Mouse (Mus musculus): ENCODE data around the gene Nrde2. TPM values are rescaled to one million over a fixed set of nuclear protein-coding genes. Genes with fewer than 3 reads are reported as not detected.
A peak's percentile ranks its signal among the peaks of the same experiment; 100 is the strongest.

Gene Nrde2
- polyA plus RNA-seq, 1 experiment: 7.6 TPM

GRCm38 (mm10) chr12:100200645-100201362 is 41.4 kb upstream of the Nrde2 start:
- WGBS: 1% methylated on average over 29 of the region's 29 CpGs
- peak; percentile 19 to 25 for DNase-seq (ENCODE audit: low read depth in 1 of 2, low spot score in 2 of 2)
- Histone ChIP-seq H3K4me1 (ENCODE audit: control insufficient read depth, insufficient read depth, insufficient read length) (peaks cover 3% of the 10 kb centered on the region; the same call in 1 of the 2 replicates), H3K36me3 (ENCODE audit: control insufficient read depth, insufficient read depth, low read length) (peaks cover 21% of the 10 kb centered on the region), H3K27ac (ENCODE audit: insufficient read depth, low read length) (peak overlapping the region; percentile 87), H3K27me3 (ENCODE audit: control insufficient read depth, insufficient read depth, low read length) (no peaks in the 10 kb centered on the region), H3K4me3 (ENCODE audit: extremely low read depth, insufficient read depth, insufficient read length) (peak overlapping the region; percentile 91)
- TF ChIP-seq CTCF (IDR thresholded peaks at IDR 0.05; ENCODE audit: extremely low read depth, insufficient read depth, insufficient read length, insufficient replicate concordance): no peak
- no peak for TF ChIP-seq POLR2A (IDR thresholded peaks at IDR 0.05; ENCODE audit: low read depth, low read length)

- under 1% methylated on average over 77 of the region's 86 CpGs for WGBS
- H3K36me3 ChIP-seq (ENCODE audit: control insufficient read depth, insufficient read depth, low read length): peaks cover 16% of the 10 kb centered on the region
- DNase-seq (ENCODE audit: low read depth in 1 of 2, low spot score in 2 of 2): peak; percentile 17 to 62
- H3K27me3 ChIP-seq (ENCODE audit: control insufficient read depth, insufficient read depth, low read length): no peaks in the 10 kb centered on the region
- H3K27ac ChIP-seq (ENCODE audit: insufficient read depth, low read length): peak overlapping the region; percentile 87
- TF ChIP-seq POLR2A (IDR thresholded peaks at IDR 0.05; ENCODE audit: low read depth, low read length): no peak
- no peak for TF ChIP-seq CTCF (IDR thresholded peaks at IDR 0.05; ENCODE audit: extremely low read depth, insufficient read depth, insufficient read length, insufficient replicate concordance)
- H3K4me1 ChIP-seq (ENCODE audit: control insufficient read depth, insufficient read depth, insufficient read length): peaks cover 3% of the 10 kb centered on the region; the same call in 1 of the 2 replicates
- peak overlapping the region; percentile 91 for H3K4me3 ChIP-seq (ENCODE audit: extremely low read depth, insufficient read depth, insufficient read length)
These were observed 40.6 kb upstream of the Nrde2 start for GRCm38 (mm10) chr12:100199891-100200644.

- Histone ChIP-seq H3K36me3 (ENCODE audit: control insufficient read depth, insufficient read depth, low read length) (peaks cover 13% of the 10 kb centered on the region), H3K4me1 (ENCODE audit: control insufficient read depth, insufficient read depth, insufficient read length) (peaks cover 3% of the 10 kb centered on the region; the same call in 1 of the 2 replicates), H3K27me3 (ENCODE audit: control insufficient read depth, insufficient read depth, low read length) (no peaks in the 10 kb centered on the region), H3K27ac (ENCODE audit: insufficient read depth, low read length) (peak within 1 kb of the TSS; percentile 87), H3K4me3 (ENCODE audit: extremely low read depth, insufficient read depth, insufficient read length) (peak within 1 kb of the TSS; percentile 91)
- peak; percentile 100 for TF ChIP-seq POLR2A (IDR thresholded peaks at IDR 0.05; ENCODE audit: low read depth, low read length)
- TF ChIP-seq CTCF (IDR thresholded peaks at IDR 0.05; ENCODE audit: extremely low read depth, insufficient read depth, insufficient read length, insufficient replicate concordance): no peak; the same call in 1 of the 2 replicates
- DNase-seq (ENCODE audit: low read depth in 1 of 2, low spot score in 2 of 2): peak; percentile 89
- under 1% methylated on average over 58 of the region's 58 CpGs for WGBS
These were observed 39.7 kb upstream of the Nrde2 start, which contains the start of gene Calm1 for GRCm38 (mm10) chr12:100198967-100199660. Gene Calm1 (plus strand): TSS chr12:100199435.

DNA sequence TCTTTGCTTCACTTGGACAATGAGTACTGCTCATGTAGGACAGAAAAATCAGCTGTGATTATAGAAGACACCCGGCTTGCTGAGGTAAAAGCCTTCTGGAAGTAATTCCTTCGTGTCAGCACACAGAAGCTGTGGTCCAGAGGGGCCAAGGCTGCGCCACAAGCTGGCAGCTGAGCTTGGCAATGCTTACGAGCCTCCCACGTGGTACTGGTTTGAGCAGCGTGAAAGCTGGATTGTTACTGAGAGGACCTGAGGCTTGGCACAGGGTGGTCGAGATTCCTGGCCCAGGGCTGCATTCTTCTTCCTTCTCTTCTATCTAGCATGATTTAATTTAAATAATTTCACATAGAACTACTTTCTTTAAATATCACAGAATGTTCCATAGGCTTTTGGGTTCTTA is 37.3 kb upstream of the Nrde2 start:
- Histone ChIP-seq H3K27me3 (ENCODE audit: control insufficient read depth, insufficient read depth, low read length) (no peaks in the 10 kb centered on the region), H3K4me3 (ENCODE audit: extremely low read depth, insufficient read depth, insufficient read length) (no peak overlapping the region), H3K4me1 (ENCODE audit: control insufficient read depth, insufficient read depth, insufficient read length) (no peaks in the 10 kb centered on the region), H3K36me3 (ENCODE audit: control insufficient read depth, insufficient read depth, low read length) (no peaks in the 10 kb centered on the region), H3K27ac (ENCODE audit: insufficient read depth, low read length) (no peak overlapping the region)
- DNase-seq (ENCODE audit: low read depth in 1 of 2, low spot score in 2 of 2): no peak
- no peak for TF ChIP-seq CTCF (IDR thresholded peaks at IDR 0.05; ENCODE audit: extremely low read depth, insufficient read depth, insufficient read length, insufficient replicate concordance)
- TF ChIP-seq POLR2A (IDR thresholded peaks at IDR 0.05; ENCODE audit: low read depth, low read length): no peak
- WGBS: 82% methylated on average over 7 of the region's 7 CpGs

DNA sequence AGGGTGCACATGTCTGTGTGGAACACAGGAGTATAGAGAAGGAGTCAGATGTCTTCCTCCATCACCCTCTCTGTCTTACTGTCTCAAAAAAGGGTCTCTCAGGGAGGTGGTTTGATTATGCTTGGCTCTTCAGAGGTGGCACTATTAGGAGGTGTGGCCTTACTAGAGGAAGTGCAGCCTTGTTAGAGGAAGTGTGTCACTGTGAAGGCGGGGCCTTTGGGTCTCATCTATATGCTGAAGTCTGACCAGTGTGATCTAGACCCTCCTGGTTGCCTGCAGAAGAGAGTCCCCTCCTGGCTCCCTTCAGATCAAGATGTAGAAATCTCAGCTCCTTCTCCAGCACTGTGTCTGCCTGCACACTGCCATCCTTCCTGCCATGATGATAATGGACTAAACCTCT is 34.7 kb upstream of the Nrde2 start:
- H3K36me3 ChIP-seq (ENCODE audit: control insufficient read depth, insufficient read depth, low read length): no peaks in the 10 kb centered on the region
- TF ChIP-seq POLR2A (IDR thresholded peaks at IDR 0.05; ENCODE audit: low read depth, low read length): no peak
- no peak for TF ChIP-seq CTCF (IDR thresholded peaks at IDR 0.05; ENCODE audit: extremely low read depth, insufficient read depth, insufficient read length, insufficient replicate concordance)

GRCm38 (mm10) chr12:100190802-100191201 is 31.3 kb upstream of the Nrde2 start:
- Histone ChIP-seq H3K27me3 (ENCODE audit: control insufficient read depth, insufficient read depth, low read length) (no peaks in the 10 kb centered on the region), H3K4me3 (ENCODE audit: extremely low read depth, insufficient read depth, insufficient read length) (no peak overlapping the region), H3K27ac (ENCODE audit: insufficient read depth, low read length) (no peak overlapping the region), H3K4me1 (ENCODE audit: control insufficient read depth, insufficient read depth, insufficient read length) (no peaks in the 10 kb centered on the region; the same call in 1 of the 2 replicates), H3K36me3 (ENCODE audit: control insufficient read depth, insufficient read depth, low read length) (no peaks in the 10 kb centered on the region)
- TF ChIP-seq CTCF (IDR thresholded peaks at IDR 0.05; ENCODE audit: extremely low read depth, insufficient read depth, insufficient read length, insufficient replicate concordance) (no peak), POLR2A (IDR thresholded peaks at IDR 0.05; ENCODE audit: low read depth, low read length) (no peak)
- no peak for DNase-seq (ENCODE audit: low read depth in 1 of 2, low spot score in 2 of 2)
- WGBS: 91% methylated on average over 6 of the region's 6 CpGs

More for the DNA sequence above, 34.7 kb upstream of the Nrde2 start:
- Histone ChIP-seq H3K27me3 (ENCODE audit: control insufficient read depth, insufficient read depth, low read length) (no peaks in the 10 kb centered on the region), H3K4me1 (ENCODE audit: control insufficient read depth, insufficient read depth, insufficient read length) (no peaks in the 10 kb centered on the region), H3K4me3 (ENCODE audit: extremely low read depth, insufficient read depth, insufficient read length) (no peak overlapping the region), H3K27ac (ENCODE audit: insufficient read depth, low read length) (no peak overlapping the region)
- 90% methylated on average over 1 of the region's 1 CpGs for WGBS
- DNase-seq (ENCODE audit: low read depth in 1 of 2, low spot score in 2 of 2): no peak
